Mouse (Mus musculus) CH12.LX (cell line): ENCODE data around the gene Arhgap31.

Source experiments
- CHD2 ChIP-seq: IDR thresholded peaks from 2 replicates; pipeline ENCODE4 v1.6.1; 2011; ENCODE audit warnings: low read length, improper control_type of control experiment
- CTCF ChIP-seq, 2 experiments: IDR thresholded peaks in 1 of 2; conservative IDR thresholded peaks in 1 of 2; 2 replicates each; pipeline ENCODE4 v1.5.1; 2011 to 2012; ENCODE audit warnings: low read depth in 2 of 2, low read length in 2 of 2, improper control_type of control experiment in 1 of 2, inconsistent platforms in 1 of 2, mild to moderate bottlenecking in 1 of 2, moderate library complexity in 1 of 2
- E2F4 ChIP-seq: IDR thresholded peaks from 2 replicates; pipeline ENCODE4 v1.6.1; 2011; ENCODE audit warnings: low read depth, low read length, improper control_type of control experiment; ENCODE audit not compliant: insufficient replicate concordance
- IRF4 ChIP-seq: IDR thresholded peaks from 2 replicates; pipeline ENCODE4 v1.6.1; 2014; ENCODE audit warnings: low read depth, mild to moderate bottlenecking, inconsistent platforms, low read length, improper control_type of control experiment
- JUND ChIP-seq: conservative IDR thresholded peaks from 2 replicates; pipeline ENCODE4 v1.6.1; 2011; ENCODE audit warnings: low read depth, low read length, improper control_type of control experiment
- MAFK ChIP-seq: IDR thresholded peaks from 2 replicates; pipeline ENCODE4 v1.6.1; 2011; ENCODE audit warnings: low read length, improper control_type of control experiment; ENCODE audit not compliant: insufficient replicate concordance
- POLR2AphosphoS2 ChIP-seq: IDR thresholded peaks from 2 replicates; pipeline ENCODE4 v1.6.1; 2011; ENCODE audit warnings: low read depth, low read length, improper control_type of control experiment
- TBP ChIP-seq: conservative IDR thresholded peaks from 2 replicates; pipeline ENCODE4 v1.6.1; 2011; ENCODE audit warnings: low read depth, low read length, improper control_type of control experiment
- TCF12 ChIP-seq: IDR thresholded peaks from 2 replicates; pipeline ENCODE4 v1.6.1; 2014; ENCODE audit warnings: low read depth, mild to moderate bottlenecking, inconsistent platforms, low read length, improper control_type of control experiment
- USF1 ChIP-seq: IDR thresholded peaks from 2 replicates; pipeline ENCODE4 v1.6.1; 2014; ENCODE audit warnings: low read depth, mild to moderate bottlenecking, inconsistent platforms, low read length, improper control_type of control experiment
- ZC3H11A ChIP-seq: IDR thresholded peaks from 2 replicates; pipeline ENCODE4 v1.6.1; 2012; ENCODE audit warnings: low read depth, mild to moderate bottlenecking, inconsistent platforms, low read length, improper control_type of control experiment

DNA sequence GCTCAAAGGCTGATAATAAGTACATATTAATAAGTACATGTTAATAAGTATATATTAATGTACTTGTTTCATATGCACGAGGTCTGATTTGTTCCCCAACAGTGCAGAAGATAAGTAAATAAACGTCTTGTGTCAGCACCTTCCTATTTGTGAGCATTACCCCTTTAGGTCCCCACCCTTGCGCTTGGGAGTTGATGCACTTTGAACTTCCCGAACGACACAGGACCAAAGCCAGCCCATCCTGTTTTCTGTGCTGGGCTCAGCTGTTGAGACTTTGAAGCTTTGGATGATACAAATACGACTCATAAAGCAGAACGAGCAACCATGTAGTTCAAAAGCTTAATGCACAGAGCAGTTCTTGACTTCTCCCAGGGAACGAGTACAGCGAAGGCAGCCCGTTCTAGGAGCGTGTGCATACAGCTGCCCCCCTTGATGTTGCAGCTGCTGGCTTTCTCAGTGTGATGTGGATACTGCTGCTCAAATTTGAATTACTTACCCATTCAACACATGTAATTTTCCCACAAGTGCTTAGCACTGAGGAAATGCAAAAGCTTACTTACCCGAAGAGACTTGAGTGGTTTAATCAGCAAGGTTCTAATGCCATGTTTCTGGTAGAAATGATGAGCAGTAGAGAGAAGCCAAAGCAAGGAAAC lies 120.9 kb downstream of the Arhgap31 start:
- TF ChIP-seq CTCF (conservative IDR thresholded peaks at IDR 0.05 in 1 of 2, IDR thresholded peaks at IDR 0.05 in 1 of 2; ENCODE audit: low read depth in 2 of 2, low read length in 2 of 2) (no peak), ZC3H11A (no peak), JUND (no peak), E2F4 (no peak), IRF4 (no peak), TBP (no peak), POLR2AphosphoS2 (no peak), MAFK (no peak), USF1 (no peak), CHD2 (no peak), TCF12 (no peak)
